In genomic region chr3:85817191-85817590, GRCm38 (mm10) we compare ENCODE assay signal across 21 mouse cellular contexts. TPM values are rescaled to one million over a fixed set of nuclear protein-coding genes. Genes with fewer than 3 reads are reported as not detected.
DNase-seq lines count a peak whose midpoint lies in the region; TF ChIP-seq lines count a peak whose summit lies in the region.
"Had no signal": no experiment of that assay in that cellular context is flagged by ENCODE, and none has a peak within 500 bp of the region (broad histone marks: within the 10 kb centered on the region; RNA-seq: fewer than 3 reads in every experiment).

Gene Fam160a1, minus strand, starts transcription at chr3:85817291.

- H3K27ac ChIP-seq in gastrocnemius, adult 2 months, result no peak within 1 kb of the TSS
- H3K27ac ChIP-seq: hindbrain, embryonic 12.5 days; limb, embryonic 15.5 days; neural tube, embryonic 15.5 days had no signal

- intact Hi-C loops in gastrocnemius, adult 2 months (cut with DNase I), result no loop called here
- intact Hi-C loops in gastrocnemius, postnatal 14 days (cut with DNase I; ENCODE audit: low total_unique reads), result no loop called here
- intact Hi-C loops in heart, postnatal 25 days (cut with DNase I), result loop anchor here (10.0 kb wide), 1 partner anchor 222 kb away; no protein-coding TSS in a partner anchor

- DNase-seq in layer of hippocampus, adult 18-20 months (ENCODE audit: low spot score in 2 of 2), result no peak
- no peak for DNase-seq in layer of hippocampus, postnatal 14 days (ENCODE audit: low spot score in 2 of 2)
- DNase-seq in gastrocnemius, adult 2 months, result no peak
- DNase-seq in gastrocnemius, postnatal 14 days, result no peak
- DNase-seq in heart, postnatal 25 days (ENCODE audit: low spot score), result no peak
- DNase-seq in adrenal gland, adult 8-10 months, result no peak
- no peak for DNase-seq in testis, postnatal 10 days (ENCODE audit: low spot score)
- DNase-seq in cerebellum, adult 11 months, result no peak
- DNase-seq: adrenal gland, postnatal 36 days; cerebellum, adult 18-20 months; cerebellum, postnatal 36 days; kidney, adult 18-20 months; liver, postnatal 0 days; midbrain, embryonic 14.5 days; right cerebral cortex, postnatal 14 days; thymus, adult 18-20 months had no signal

- no peak for TF ChIP-seq CTCF in gastrocnemius, adult 2 months (IDR thresholded peaks at IDR 0.05)

- H3K4me3 ChIP-seq in gastrocnemius, adult 2 months, result no peak within 1 kb of the TSS
- H3K4me3 ChIP-seq: hindbrain, embryonic 12.5 days; limb, embryonic 15.5 days; megakaryocyte, embryonic 14.5 days; neural tube, embryonic 15.5 days had no signal

RNA-seq across cellular contexts. Expression of gene Fam160a1, which starts in this region (rescaled TPM):
- total RNA-seq in layer of hippocampus, adult 18-20 months (2021), result 10 to 100 TPM; 10.1 to 10.5 TPM
- total RNA-seq in layer of hippocampus, postnatal 14 days (2021), result 1 to 10 TPM; 5.2 to 6.5 TPM
- total RNA-seq in gastrocnemius, adult 2 months (2021), result 10 to 100 TPM; 54.3 to 56.8 TPM
- 10 to 100 TPM; 46.9 to 59.1 TPM for total RNA-seq in gastrocnemius, postnatal 14 days (2021)
- total RNA-seq in heart, postnatal 25 days (2021), result 10 to 100 TPM; 55.9 to 58.9 TPM
- total RNA-seq in adrenal gland, adult 8-10 months (2022), result 10 to 100 TPM in 2 of 4 experiments, 1 to 10 TPM in 2; 8.3 to 14.5 (median 11.7) TPM
- total RNA-seq: granulocyte monocyte progenitor cell, adult 5-6 weeks had no signal
